Mouse (Mus musculus) liver, embryonic 14.5 days (tissue): ENCODE measurements around the gene Tbx5. TPM values are rescaled to one million over a fixed set of nuclear protein-coding genes. Genes with fewer than 3 reads are reported as not detected.

Source experiments
- ATAC-seq: fragments of 200-750 bp; cut with Nextera tagmentation; 2 replicates; pipeline ENCODE4 v1.8.0; 2017; ENCODE audit warnings: moderate number of reproducible peaks, mild to moderate bottlenecking, moderate library complexity; ENCODE audit not compliant: insufficient read depth
- DNase-seq, 3 experiments: peaks; one replicate each; pipeline ENCODE4 v3.0.0-alpha.2; 2012 to 2013; ENCODE audit warnings: low read depth in 3 of 3, low spot score in 3 of 3
- H3K27ac ChIP-seq: fragments of 300-500 bp; sonication (generic); 2 replicates; pipeline ENCODE4 v1.5.1; 2014; ENCODE audit warnings: moderate library complexity, mild to moderate bottlenecking, control low read depth, inconsistent platforms
- H3K27me3 ChIP-seq: fragments of 300-500 bp; sonication (generic); 2 replicates; pipeline ENCODE4 v1.6.1; 2014; ENCODE audit warnings: mild to moderate bottlenecking, low read length, moderate library complexity; ENCODE audit not compliant: control insufficient read depth, insufficient read depth
- H3K36me3 ChIP-seq: fragments of 300-500 bp; sonication (generic); replicated peaks from 2 replicates; pipeline ENCODE4 v1.6.1; 2014; ENCODE audit warnings: low read depth; ENCODE audit not compliant: control insufficient read depth, insufficient read depth
- H3K4me1 ChIP-seq, 2 experiments: fragments of 200-500 bp in 1 of 2; fragments of 300-500 bp in 1 of 2; sonication (generic) in 1 of 2; replicated peaks; 2 replicates each; pipeline ENCODE4 v1.6.1; 2012 to 2014; ENCODE audit warnings: antibody characterized with exemption in 1 of 2, inconsistent platforms in 1 of 2, low read length in 1 of 2; ENCODE audit not compliant: control insufficient read depth in 2 of 2, insufficient read depth in 2 of 2
- H3K4me2 ChIP-seq: fragments of 300-500 bp; sonication (generic); 2 replicates; pipeline ENCODE4 v1.6.1; 2014; ENCODE audit warnings: low read depth, mild to moderate bottlenecking, control low read depth, moderate library complexity
- H3K4me3 ChIP-seq, 2 experiments: fragments of 200-500 bp in 1 of 2; fragments of 300-500 bp in 1 of 2; sonication (generic) in 1 of 2; 2 replicates each; pipeline ENCODE4 v1.5.1; 2012 to 2014; ENCODE audit warnings: low read depth in 2 of 2, low read length in 2 of 2, mild to moderate bottlenecking in 2 of 2, control low read depth in 1 of 2, inconsistent platforms in 1 of 2, moderate library complexity in 1 of 2; ENCODE audit not compliant: insufficient read depth in 1 of 2
- H3K9ac ChIP-seq: fragments of 300-500 bp; sonication (generic); replicated peaks from 2 replicates; pipeline ENCODE4 v1.6.1; 2014; ENCODE audit warnings: mild to moderate bottlenecking, control low read depth, moderate library complexity
- H3K9me3 ChIP-seq: fragments of 300-500 bp; sonication (generic); 2 replicates; pipeline ENCODE4 v1.6.1; 2016; ENCODE audit warnings: low read length, mixed read lengths; ENCODE audit not compliant: control insufficient read depth
- CTCF ChIP-seq: IDR thresholded peaks from 2 replicates; pipeline ENCODE4 v1.5.1; 2016; ENCODE audit warnings: antibody characterized with exemption, low read depth, control low read depth
- EP300 ChIP-seq: IDR thresholded peaks from 2 replicates; pipeline ENCODE4 v1.6.1; 2016; ENCODE audit warnings: antibody characterized with exemption, low read depth
- WGBS: fragments of 180-500 bp; shearing (Covaris S2); extraction: QIAGEN DNeasy Blood & Tissue Kit; methylation state at CpG from one replicate; pipeline ENCODE4 v1.1.7; 2014; ENCODE audit not compliant: insufficient replicate concordance; 5-methylcytosine and 5-hydroxymethylcytosine counted together
- polyA plus RNA-seq, 2 experiments: library from polyadenylated mRNA; depleted of rRNA in 1 of 2; stranded (reverse) in 1 of 2; unstranded in 1 of 2; fragments of >200 nt; fragmentation: Nextera tagmentation in 1 of 2; extraction: Ambion mirVana in 1 of 2; gene quantifications; 2 replicates each; pipeline versions ENCODE4 v1.2.1 to v1.2.3; 2012 to 2014

Tbx5 gene
- polyA plus RNA-seq, 2 experiments: 0.01 to 0.03 TPM

GRCm38 (mm10) chr5:119835053-119835867 lies 2.8 kb downstream of the Tbx5 start:
- no peak overlapping the region for H3K4me3 ChIP-seq

GRCm38 (mm10) chr5:119835868-119836209 lies 3.4 kb downstream of the Tbx5 start:
- TF ChIP-seq EP300 (no peak), CTCF (no peak)
- Histone ChIP-seq H3K9ac (no peak overlapping the region), H3K4me1 (no peaks in the 10 kb centered on the region), H3K4me2 (no peak overlapping the region), H3K36me3 (no peaks in the 10 kb centered on the region), H3K9me3 (no peaks in the 10 kb centered on the region), H3K27ac (no peak overlapping the region), H3K4me3 (no peak overlapping the region), H3K27me3 (peaks cover 98% of the 10 kb centered on the region)
- DNase-seq (no peak), ATAC-seq (no peak)
- 3% methylated on average over 12 of the region's 12 CpGs for WGBS

More at GRCm38 (mm10) chr5:119835053-119835867, 2.8 kb downstream of the Tbx5 start:
- no peak for TF ChIP-seq EP300
- TF ChIP-seq CTCF: no peak
- no peaks in the 10 kb centered on the region for H3K36me3 ChIP-seq
- ATAC-seq: no peak
- no peak overlapping the region for H3K9ac ChIP-seq
- H3K9me3 ChIP-seq: no peaks in the 10 kb centered on the region
- peaks cover 97% of the 10 kb centered on the region for H3K27me3 ChIP-seq
- WGBS: 4% methylated on average over 30 of the region's 30 CpGs
- DNase-seq: no peak
- H3K27ac ChIP-seq: no peak overlapping the region
- H3K4me2 ChIP-seq: no peak overlapping the region
- H3K4me1 ChIP-seq: no peaks in the 10 kb centered on the region

GRCm38 (mm10) chr5:119836618-119837305 lies 4.3 kb downstream of the Tbx5 start:
- WGBS: 3% methylated on average over 28 of the region's 28 CpGs
- H3K27me3 ChIP-seq: peaks cover 98% of the 10 kb centered on the region
- no peaks in the 10 kb centered on the region for H3K36me3 ChIP-seq
- no peak overlapping the region for H3K9ac ChIP-seq
- no peak for TF ChIP-seq CTCF
- TF ChIP-seq EP300: no peak
- no peaks in the 10 kb centered on the region for H3K4me1 ChIP-seq
- no peak overlapping the region for H3K4me3 ChIP-seq
- H3K27ac ChIP-seq: no peak overlapping the region
- no peak for DNase-seq
- no peak for ATAC-seq
- H3K4me2 ChIP-seq: no peak overlapping the region
- H3K9me3 ChIP-seq: no peaks in the 10 kb centered on the region

- Histone ChIP-seq H3K27me3 (peaks cover 98% of the 10 kb centered on the region), H3K4me2 (no peak overlapping the region), H3K9ac (no peak overlapping the region), H3K9me3 (no peaks in the 10 kb centered on the region), H3K36me3 (no peaks in the 10 kb centered on the region), H3K27ac (no peak overlapping the region), H3K4me1 (no peaks in the 10 kb centered on the region), H3K4me3 (no peak overlapping the region)
- WGBS: 3% methylated on average over 19 of the region's 19 CpGs
- TF ChIP-seq CTCF (no peak), EP300 (no peak)
- ATAC-seq: no peak
- no peak for DNase-seq
These were observed 4.8 kb downstream of the Tbx5 start for GRCm38 (mm10) chr5:119837306-119837675.

- no peaks in the 10 kb centered on the region for H3K36me3 ChIP-seq
- H3K9me3 ChIP-seq: no peaks in the 10 kb centered on the region
- H3K9ac ChIP-seq: no peak overlapping the region
- 8% methylated on average over 3 of the region's 3 CpGs for WGBS
- ATAC-seq (no peak), DNase-seq (no peak)
- no peak overlapping the region for H3K4me3 ChIP-seq
- no peak overlapping the region for H3K4me2 ChIP-seq
- TF ChIP-seq CTCF: no peak
- no peak for TF ChIP-seq EP300
- H3K4me1 ChIP-seq: no peaks in the 10 kb centered on the region
- H3K27ac ChIP-seq: no peak overlapping the region
- peaks cover 98% of the 10 kb centered on the region for H3K27me3 ChIP-seq
These were observed 5.4 kb downstream of the Tbx5 start for GRCm38 (mm10) chr5:119837861-119838260.
